14 mouse cellular contexts compared by ENCODE assay signal in the genomic region with DNA sequence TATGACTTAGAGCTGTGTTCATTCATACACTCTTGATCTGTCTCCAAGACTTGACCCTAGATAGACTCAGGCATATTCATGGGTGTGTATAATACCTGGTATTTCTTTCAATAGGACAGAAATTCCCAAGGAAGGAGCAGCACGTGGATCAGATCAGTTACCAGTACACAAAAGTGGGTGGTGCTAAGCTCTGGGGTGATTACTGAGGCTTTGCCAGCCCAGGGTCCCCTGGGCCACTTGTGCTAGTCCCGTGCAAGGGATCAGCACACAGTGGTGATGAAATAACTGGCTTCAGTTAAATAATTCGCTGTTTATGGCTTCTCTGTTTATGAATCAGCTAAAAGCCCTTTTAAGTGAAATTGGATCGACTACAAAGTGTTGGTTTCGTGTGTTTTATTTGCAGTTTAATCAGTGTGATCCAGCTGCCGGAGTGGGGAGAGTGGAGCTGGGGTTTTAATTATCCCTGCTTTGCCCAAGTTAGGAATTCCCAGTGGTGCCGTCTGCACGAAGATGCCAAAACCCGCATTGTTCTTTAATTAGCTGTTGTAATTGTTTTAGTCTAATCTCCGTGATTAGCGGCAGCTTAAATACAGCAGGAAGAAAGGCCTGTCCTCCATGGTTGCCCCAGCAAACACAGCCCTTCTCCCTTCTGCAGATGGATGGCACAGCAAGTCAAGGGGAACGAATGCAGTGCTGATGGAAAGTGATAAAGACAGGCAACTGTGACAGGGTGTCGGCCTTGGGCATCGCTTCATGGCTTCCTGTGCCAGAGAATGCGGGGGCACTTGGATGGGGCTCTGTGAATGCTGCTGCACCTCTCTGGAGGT.
A peak's percentile ranks its signal among the peaks of the same experiment; 100 is the strongest.
DNase-seq lines count a peak whose midpoint lies in the region; ATAC-seq and TF ChIP-seq lines count a peak whose summit lies in the region.
"Had no signal": no experiment of that assay in that cellular context is flagged by ENCODE, and none has a peak within 500 bp of the region (broad histone marks: within the 10 kb centered on the region; RNA-seq: fewer than 3 reads in every experiment).

No protein-coding gene starts in this region.

- no peaks in the 10 kb centered on the region; the same call in 1 of the 2 replicates for H3K4me1 ChIP-seq in forebrain, embryonic 12.5 days
- H3K4me1 ChIP-seq in forebrain, embryonic 10.5 days, result peaks cover 8% of the 10 kb centered on the region
- no peaks in the 10 kb centered on the region; the same call in 1 of the 2 replicates for H3K4me1 ChIP-seq in lung, postnatal 0 days (ENCODE audit: insufficient read depth, low read depth, low read length)
- H3K4me1 ChIP-seq in hindbrain, embryonic 14.5 days (replicated peaks; ENCODE audit: control insufficient read depth, insufficient read depth, low read length), result 0 out of 2 replicates have a peak, but pooled peaks cover 9% of the 10 kb centered on the region
- H3K4me1 ChIP-seq in heart, adult 2 months (ENCODE audit: control insufficient read depth, insufficient read depth, low read length), result no peaks in the 10 kb centered on the region
- H3K4me1 ChIP-seq: embryonic facial prominence, embryonic 12.5 days; intestine, embryonic 15.5 days had no signal

- no peaks in the 10 kb centered on the region for H3K36me3 ChIP-seq in forebrain, embryonic 12.5 days (replicated peaks)
- H3K36me3 ChIP-seq in forebrain, embryonic 10.5 days (replicated peaks), result peaks cover 11% of the 10 kb centered on the region; the same call in 1 of the 2 replicates
- H3K36me3 ChIP-seq in lung, postnatal 0 days (ENCODE audit: insufficient read depth, low read length), result no peaks in the 10 kb centered on the region
- no peaks in the 10 kb centered on the region for H3K36me3 ChIP-seq in hindbrain, embryonic 14.5 days (replicated peaks; ENCODE audit: control insufficient read depth, insufficient read depth)
- H3K36me3 ChIP-seq in heart, adult 2 months (ENCODE audit: control insufficient read depth, insufficient read depth, low read length), result no peaks in the 10 kb centered on the region
- H3K36me3 ChIP-seq: embryonic facial prominence, embryonic 12.5 days; intestine, embryonic 15.5 days had no signal

- TF ChIP-seq EP300 in lung, postnatal 0 days (IDR thresholded peaks at IDR 0.05), result 0 out of 2 replicates have a peak, but pooled peaks have one; percentile 12
- TF ChIP-seq EP300 in heart, adult 2 months (IDR thresholded peaks at IDR 0.05; ENCODE audit: insufficient read depth, low read depth, low read length), result no peak

- no peak for TF ChIP-seq CTCF in lung, postnatal 0 days (IDR thresholded peaks at IDR 0.05)
- no peak for TF ChIP-seq CTCF in heart, adult 2 months (IDR thresholded peaks at IDR 0.05)

- TF ChIP-seq POLR2A in heart, adult 2 months (IDR thresholded peaks at IDR 0.05; ENCODE audit: insufficient read depth, low read depth, low read length), result no peak

- H3K27ac ChIP-seq in forebrain, embryonic 12.5 days, result peak overlapping the region; percentile 65
- no peak overlapping the region for H3K27ac ChIP-seq in forebrain, embryonic 10.5 days
- H3K27ac ChIP-seq in lung, postnatal 0 days (ENCODE audit: low read length), result no peak overlapping the region
- peak overlapping the region; percentile 47 for H3K27ac ChIP-seq in hindbrain, embryonic 14.5 days
- no peak overlapping the region for H3K27ac ChIP-seq in heart, adult 2 months
- H3K27ac ChIP-seq: embryonic facial prominence, embryonic 12.5 days; intestine, embryonic 15.5 days had no signal

- H3K9me3 ChIP-seq in forebrain, embryonic 12.5 days, result peaks cover 14% of the 10 kb centered on the region; the same call in 1 of the 2 replicates
- peaks cover 10% of the 10 kb centered on the region for H3K9me3 ChIP-seq in forebrain, embryonic 10.5 days
- H3K9me3 ChIP-seq in lung, postnatal 0 days (ENCODE audit: low read length), result no peaks in the 10 kb centered on the region
- no peaks in the 10 kb centered on the region for H3K9me3 ChIP-seq in hindbrain, embryonic 14.5 days (ENCODE audit: control insufficient read depth, low read length)
- H3K9me3 ChIP-seq: intestine, embryonic 15.5 days had no signal

- no peak for DNase-seq in forebrain, embryonic 10.5 days (ENCODE audit: extremely low spot score, low spot score)
- peak; percentile 19 for DNase-seq in lung, postnatal 0 days (ENCODE audit: low spot score)
- DNase-seq in lung, postnatal 14 days, result no peak
- DNase-seq in hindbrain, embryonic 14.5 days (ENCODE audit: low spot score), result peak; percentile 76
- DNase-seq in retina, adult 2 months (ENCODE audit: low read depth, low spot score), result peak; percentile 36
- no peak for DNase-seq in heart, adult 2 months
- DNase-seq in adrenal gland, postnatal 14 days, result no peak
- DNase-seq: cerebellum, postnatal 25 days; heart, postnatal 10 days; liver; lung, adult 2 months had no signal

- no peak overlapping the region for H3K4me2 ChIP-seq in forebrain, embryonic 12.5 days
- H3K4me2 ChIP-seq in lung, postnatal 0 days (replicated peaks; ENCODE audit: low read depth, low read length), result no peak overlapping the region
- H3K4me2 ChIP-seq in hindbrain, embryonic 14.5 days (replicated peaks), result no peak overlapping the region
- H3K4me2 ChIP-seq: embryonic facial prominence, embryonic 12.5 days; intestine, embryonic 15.5 days had no signal

- ATAC-seq in forebrain, embryonic 12.5 days (ENCODE audit: low FRiP score), result peak; percentile 30; the same call in 1 of the 2 replicates
- peak; percentile 23; the same call in 1 of the 2 replicates for ATAC-seq in lung, postnatal 0 days
- peak; percentile 80 for ATAC-seq in hindbrain, embryonic 14.5 days (ENCODE audit: low FRiP score)
- ATAC-seq: intestine, embryonic 15.5 days had no signal

- 41% methylated on average over 15 of the region's 15 CpGs for WGBS in forebrain, embryonic 12.5 days
- WGBS in forebrain, embryonic 10.5 days, result 66% methylated on average over 15 of the region's 15 CpGs
- 68% methylated on average over 15 of the region's 15 CpGs for WGBS in lung, postnatal 0 days
- WGBS in hindbrain, embryonic 14.5 days, result 45% methylated on average over 15 of the region's 15 CpGs
- 66% methylated on average over 15 of the region's 15 CpGs for WGBS in heart, adult 2 months

- no peaks in the 10 kb centered on the region for H3K79me2 ChIP-seq in heart, adult 2 months (replicated peaks; ENCODE audit: control insufficient read depth, insufficient read depth, low read length)

- H3K27me3 ChIP-seq in forebrain, embryonic 12.5 days, result no peaks in the 10 kb centered on the region
- H3K27me3 ChIP-seq in forebrain, embryonic 10.5 days (ENCODE audit: poor library complexity, severe bottlenecking), result no peaks in the 10 kb centered on the region
- H3K27me3 ChIP-seq in lung, postnatal 0 days (replicated peaks; ENCODE audit: insufficient read depth, low read length), result no peaks in the 10 kb centered on the region
- H3K27me3 ChIP-seq in hindbrain, embryonic 14.5 days (ENCODE audit: control insufficient read depth, insufficient read depth, low read length), result no peaks in the 10 kb centered on the region
- no peaks in the 10 kb centered on the region for H3K27me3 ChIP-seq in heart, adult 2 months (ENCODE audit: control insufficient read depth, insufficient read depth, low read length)
- H3K27me3 ChIP-seq: embryonic facial prominence, embryonic 12.5 days; intestine, embryonic 15.5 days had no signal

- intact Hi-C loops in heart, adult 2 months (cut with DNase I), result no loop called here

- H3K4me3 ChIP-seq in forebrain, embryonic 12.5 days (replicated peaks), result no peak overlapping the region
- no peak overlapping the region for H3K4me3 ChIP-seq in forebrain, embryonic 10.5 days
- no peak overlapping the region for H3K4me3 ChIP-seq in lung, postnatal 0 days (ENCODE audit: low read depth, low read length)
- no peak overlapping the region for H3K4me3 ChIP-seq in hindbrain, embryonic 14.5 days (replicated peaks; ENCODE audit: low read length)
- no peak overlapping the region for H3K4me3 ChIP-seq in heart, adult 2 months
- H3K4me3 ChIP-seq: embryonic facial prominence, embryonic 12.5 days; intestine, embryonic 15.5 days had no signal

- H3K9ac ChIP-seq in forebrain, embryonic 12.5 days, result no peak overlapping the region
- no peak overlapping the region for H3K9ac ChIP-seq in lung, postnatal 0 days (replicated peaks; ENCODE audit: low read depth)
- no peak overlapping the region for H3K9ac ChIP-seq in hindbrain, embryonic 14.5 days
- no peak overlapping the region for H3K9ac ChIP-seq in heart, adult 2 months (ENCODE audit: low read depth, low read length)
- H3K9ac ChIP-seq: embryonic facial prominence, embryonic 12.5 days; intestine, embryonic 15.5 days had no signal

Comparison
In these comparisons a context has a peak if more than half of its experiments do, and no peak if none do; other contexts are left out.
1. H3K27ac ChIP-seq: peak in forebrain, embryonic 12.5 days (single experiment) and hindbrain, embryonic 14.5 days (single experiment); none in forebrain, embryonic 10.5 days (single experiment), lung, postnatal 0 days (single experiment) and heart, adult 2 months (single experiment).
2. DNase-seq: peak in lung, postnatal 0 days (single experiment), hindbrain, embryonic 14.5 days (single experiment) and retina, adult 2 months (single experiment); none in forebrain, embryonic 10.5 days (single experiment), lung, postnatal 14 days (single experiment), heart, adult 2 months (0 of 2) and adrenal gland, postnatal 14 days (single experiment).
3. ATAC-seq: peak in every context shown above with its lines; median percentile 80 in hindbrain, embryonic 14.5 days; 30 in forebrain, embryonic 12.5 days; 23 in lung, postnatal 0 days.